Mouse (Mus musculus) brain, embryonic 14.5 days (tissue): ENCODE measurements at regions not wholly inside any gene's neighbourhood (a gene's known extent, or its start where the extent isn't known, plus 50 kb on each side); places are given as distances from the start of the nearest gene placed in this dataset.

Source experiments
- CTCF ChIP-seq: fragments of 200-500 bp; IDR thresholded peaks from 2 replicates; pipeline ENCODE4 v1.5.1; 2012; ENCODE audit warnings: inconsistent platforms, mild to moderate bottlenecking, moderate library complexity, borderline replicate concordance; ENCODE audit not compliant: insufficient read depth, insufficient read length; ENCODE audit errors: extremely low read depth
- POLR2A ChIP-seq: fragments of 200-500 bp; IDR thresholded peaks from 2 replicates; pipeline ENCODE4 v1.6.1; 2012; ENCODE audit warnings: mild to moderate bottlenecking, inconsistent platforms, borderline replicate concordance; ENCODE audit not compliant: poor library complexity, insufficient read depth, insufficient read length, severe bottlenecking; ENCODE audit errors: extremely low read depth

- TF ChIP-seq POLR2A, result no peak
- no peak for TF ChIP-seq CTCF
Measured at GRCm38 (mm10) chr8:103808580-103808979, 292.8 kb upstream of the Cdh5 start.
